7 mouse cellular contexts compared by ENCODE assay signal in the genomic region with DNA sequence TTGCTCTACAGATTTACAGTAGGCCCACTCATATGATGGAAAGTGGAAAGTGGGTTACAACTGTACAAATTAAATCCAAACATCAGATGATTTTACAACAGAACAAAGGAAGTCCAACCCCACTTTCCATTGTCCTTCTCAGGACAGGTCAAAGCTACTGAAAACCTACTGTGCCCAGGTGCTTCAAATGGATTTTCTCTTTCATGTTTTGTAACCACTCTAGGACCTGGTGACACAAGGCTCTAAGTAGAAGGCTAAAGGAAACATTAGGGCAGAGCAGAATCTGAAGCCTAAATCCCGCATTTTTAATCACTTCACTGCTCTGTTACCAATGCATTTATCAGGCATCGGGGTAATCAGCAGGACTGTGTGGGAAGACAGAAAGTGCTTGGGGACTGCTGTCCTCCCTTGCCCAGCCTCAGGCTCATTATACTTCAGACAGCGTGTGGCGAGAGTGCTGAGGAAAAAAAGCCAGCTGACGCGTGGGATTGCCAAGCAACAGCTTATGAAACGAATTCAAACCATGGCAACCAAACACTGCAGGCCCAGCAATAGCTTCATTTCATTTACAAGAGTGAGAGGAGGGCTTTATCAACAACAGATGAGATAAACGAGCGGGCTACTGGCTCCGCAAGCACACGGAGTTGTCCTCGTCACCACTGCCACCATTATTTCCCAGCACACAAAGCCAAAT. TPM values are rescaled to one million over a fixed set of nuclear protein-coding genes. Genes with fewer than 3 reads are reported as not detected.
DNase-seq lines count a peak whose midpoint lies in the region; ATAC-seq lines count a peak whose summit lies in the region.

No protein-coding gene starts in this region.

- H3K4me2 ChIP-seq in forebrain, embryonic 13.5 days, result peak overlapping the region; percentile 30
- H3K4me2 ChIP-seq in heart, embryonic 15.5 days, result 0 out of 2 replicates have a peak overlapping the region, but pooled peaks have one; percentile 27
- peak overlapping the region; percentile 25 for H3K4me2 ChIP-seq in midbrain, embryonic 13.5 days (replicated peaks)

- H3K27me3 ChIP-seq in forebrain, embryonic 13.5 days, result no peaks in the 10 kb centered on the region
- no peaks in the 10 kb centered on the region for H3K27me3 ChIP-seq in heart, embryonic 15.5 days
- H3K27me3 ChIP-seq in midbrain, embryonic 13.5 days, result no peaks in the 10 kb centered on the region

- H3K9ac ChIP-seq in forebrain, embryonic 13.5 days, result no peak overlapping the region
- no peak overlapping the region for H3K9ac ChIP-seq in heart, embryonic 15.5 days
- no peak overlapping the region for H3K9ac ChIP-seq in midbrain, embryonic 13.5 days (replicated peaks)

- no peaks in the 10 kb centered on the region for H3K9me3 ChIP-seq in forebrain, embryonic 13.5 days (replicated peaks)
- H3K9me3 ChIP-seq in heart, embryonic 15.5 days (replicated peaks), result no peaks in the 10 kb centered on the region
- H3K9me3 ChIP-seq in midbrain, embryonic 13.5 days, result no peaks in the 10 kb centered on the region

- ATAC-seq in forebrain, embryonic 13.5 days, result peak; percentile 85
- ATAC-seq in heart, embryonic 15.5 days (replicated peaks; ENCODE audit: insufficient number of reproducible peaks, insufficient read depth, low FRiP score, low read depth), result peak; percentile 66; the same call in 1 of the 2 replicates
- peak; percentile 94 for ATAC-seq in midbrain, embryonic 13.5 days
- no peak for ATAC-seq in megakaryocyte progenitor cell, adult 5-6 weeks (replicated peaks; ENCODE audit: poor library complexity)

- H3K36me3 ChIP-seq in forebrain, embryonic 13.5 days (ENCODE audit: poor library complexity, severe bottlenecking), result no peaks in the 10 kb centered on the region
- H3K36me3 ChIP-seq in heart, embryonic 15.5 days, result no peaks in the 10 kb centered on the region
- no peaks in the 10 kb centered on the region for H3K36me3 ChIP-seq in midbrain, embryonic 13.5 days

- 0 out of 2 replicates have a peak, but pooled peaks cover 7% of the 10 kb centered on the region for H3K4me1 ChIP-seq in forebrain, embryonic 13.5 days
- no peaks in the 10 kb centered on the region for H3K4me1 ChIP-seq in heart, embryonic 15.5 days (replicated peaks)
- peaks cover 19% of the 10 kb centered on the region for H3K4me1 ChIP-seq in midbrain, embryonic 13.5 days (replicated peaks)

- DNase-seq in brain, adult 2 months (ENCODE audit: low read depth, low spot score), result peak; percentile 91
- peak; percentile 62 for DNase-seq in left cerebral cortex, adult 11 months (ENCODE audit: low spot score)
- no peak for DNase-seq in spleen, postnatal 4 days (ENCODE audit: low spot score in 2 of 2)

- H3K27ac ChIP-seq in forebrain, embryonic 13.5 days, result peak overlapping the region; percentile 65
- H3K27ac ChIP-seq in heart, embryonic 15.5 days, result 0 out of 2 replicates have a peak overlapping the region, but pooled peaks have one; percentile 16
- H3K27ac ChIP-seq in midbrain, embryonic 13.5 days, result peak overlapping the region; percentile 85

- 21% methylated on average over 12 of the region's 12 CpGs for WGBS in forebrain, embryonic 13.5 days
- WGBS in heart, embryonic 15.5 days, result 30% methylated on average over 12 of the region's 12 CpGs
- 28% methylated on average over 12 of the region's 12 CpGs for WGBS in midbrain, embryonic 13.5 days

- no peak overlapping the region for H3K4me3 ChIP-seq in forebrain, embryonic 13.5 days
- H3K4me3 ChIP-seq in heart, embryonic 15.5 days, result no peak overlapping the region
- no peak overlapping the region for H3K4me3 ChIP-seq in midbrain, embryonic 13.5 days (replicated peaks)

RNA-seq across cellular contexts. Expression of a gene that starts 40.7 kb away (rescaled TPM):
- 1.3 and 1.6 TPM in 2 replicates for polyA plus RNA-seq in forebrain, embryonic 13.5 days (2015; fragmentation: Nextera tagmentation; extraction: Ambion mirVana)
- 0.30 and 0.55 TPM in 2 replicates for polyA plus RNA-seq in heart, embryonic 15.5 days (2015; fragmentation: Nextera tagmentation; extraction: Ambion mirVana)
- 1.6 and 1.9 TPM in 2 replicates for polyA plus RNA-seq in midbrain, embryonic 13.5 days (2015; fragmentation: Nextera tagmentation; extraction: Ambion mirVana)
- total RNA-seq in megakaryocyte progenitor cell, adult 5-6 weeks (2015), result 0.37 and 0.52 TPM in 2 replicates
- 0.41 and 0.46 TPM in 2 replicates for total RNA-seq in megakaryocyte progenitor cell, adult 5-6 weeks (2017)

Comparison
In these comparisons a context has a peak if more than half of its experiments do, and no peak if none do; other contexts are left out.
1. DNase-seq: peak in brain, adult 2 months (single experiment) and left cerebral cortex, adult 11 months (single experiment); none in spleen, postnatal 4 days (0 of 2).
2. H3K27ac ChIP-seq: peak in every context shown above with its lines; median percentile 85 in midbrain, embryonic 13.5 days; 65 in forebrain, embryonic 13.5 days; 16 in heart, embryonic 15.5 days.
3. Peak in every context shown above with its lines, with median percentiles within 50 percentile points of each other: H3K4me2 ChIP-seq.